ENCODE assay signal across 11 mouse cellular contexts in the genomic region with DNA sequence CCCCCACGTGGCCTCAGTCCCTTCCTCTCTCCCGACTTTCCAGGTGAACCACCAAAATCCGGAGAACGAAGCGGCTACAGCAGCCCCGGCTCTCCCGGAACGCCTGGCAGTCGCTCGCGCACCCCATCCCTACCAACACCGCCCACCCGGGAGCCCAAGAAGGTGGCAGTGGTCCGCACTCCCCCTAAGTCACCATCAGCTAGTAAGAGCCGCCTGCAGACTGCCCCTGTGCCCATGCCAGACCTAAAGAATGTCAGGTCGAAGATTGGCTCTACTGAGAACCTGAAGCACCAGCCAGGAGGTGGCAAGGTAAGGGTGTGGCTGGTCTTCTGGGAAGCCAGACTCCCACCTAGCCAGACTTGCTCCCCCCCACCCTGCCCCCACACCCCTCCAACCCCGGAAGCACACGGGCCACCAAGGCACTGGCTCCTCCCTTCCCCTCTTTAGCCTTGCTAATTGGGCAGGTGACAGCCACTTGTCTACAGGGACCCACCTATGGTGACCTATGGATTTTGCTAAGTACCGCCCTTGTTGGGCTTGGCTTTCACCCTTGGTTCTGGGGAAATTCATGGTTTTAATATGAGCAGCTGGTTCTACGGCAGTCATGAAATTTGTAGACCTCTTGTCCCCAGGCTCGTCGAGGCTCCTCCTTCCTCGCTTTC.
A peak's percentile ranks its signal among the peaks of the same experiment; 100 is the strongest.
DNase-seq lines count a peak whose midpoint lies in the region; ATAC-seq and TF ChIP-seq lines count a peak whose summit lies in the region.
"Had no signal": no experiment of that assay in that cellular context is flagged by ENCODE, and none has a peak within 500 bp of the region (broad histone marks: within the 10 kb centered on the region; RNA-seq: fewer than 3 reads in every experiment).

No protein-coding gene starts in this region.

- no peaks in the 10 kb centered on the region for H3K79me2 ChIP-seq in MEL (ENCODE audit: control insufficient read depth, insufficient read depth, low read length, poor library complexity)

- no peak overlapping the region for H3K9ac ChIP-seq in hindbrain, embryonic 16.5 days (ENCODE audit: low read depth, low read length)
- no peak overlapping the region for H3K9ac ChIP-seq in MEL (ENCODE audit: control insufficient read depth, low read depth, low read length, poor library complexity, severe bottlenecking)
- no peak overlapping the region for H3K9ac ChIP-seq in intestine, embryonic 14.5 days (ENCODE audit: low read length)
- no peak overlapping the region for H3K9ac ChIP-seq in lung, postnatal 0 days (replicated peaks; ENCODE audit: low read depth)
- H3K9ac ChIP-seq: midbrain, embryonic 12.5 days had no signal

- no peak for TF ChIP-seq RAD21 in MEL (IDR thresholded peaks at IDR 0.05; ENCODE audit: low read depth, low read length)

- TF ChIP-seq CTCF in MEL (IDR thresholded peaks at IDR 0.05 in 2 of 3, conservative IDR thresholded peaks at IDR 0.05 in 1 of 3; ENCODE audit: control insufficient read depth in 1 of 3, insufficient read depth in 1 of 3, low read depth in 2 of 3, low read length in 3 of 3, poor library complexity in 1 of 3, severe bottlenecking in 1 of 3), result no peak
- no peak for TF ChIP-seq CTCF in lung, postnatal 0 days (IDR thresholded peaks at IDR 0.05)

- ATAC-seq in hindbrain, embryonic 16.5 days, result no peak
- ATAC-seq in intestine, embryonic 14.5 days (replicated peaks; ENCODE audit: low FRiP score, low TSS enrichment, low read depth), result peak; percentile 61
- ATAC-seq in lung, postnatal 0 days, result peak; percentile 90
- ATAC-seq: inflammation-experienced regulatory T-cells, adult 6 months had no signal

- no peaks in the 10 kb centered on the region for H3K36me3 ChIP-seq in hindbrain, embryonic 10.5 days
- H3K36me3 ChIP-seq in hindbrain, embryonic 16.5 days (ENCODE audit: control insufficient read depth, insufficient read depth, low read length), result peaks cover 27% of the 10 kb centered on the region
- H3K36me3 ChIP-seq in MEL (ENCODE audit: control insufficient read depth in 1 of 2, insufficient read depth in 2 of 2, low read length in 2 of 2), result peaks cover 0 to 7% of the 10 kb centered on the region in 2 experiments; a peak in 2 of 4 replicates
- H3K36me3 ChIP-seq in intestine, embryonic 14.5 days (ENCODE audit: control insufficient read depth, insufficient read depth, low read length), result no peaks in the 10 kb centered on the region
- no peaks in the 10 kb centered on the region for H3K36me3 ChIP-seq in lung, postnatal 0 days (ENCODE audit: insufficient read depth, low read length)

- H3K27ac ChIP-seq in hindbrain, embryonic 10.5 days, result no peak overlapping the region
- H3K27ac ChIP-seq in hindbrain, embryonic 16.5 days (ENCODE audit: low read depth, low read length), result no peak overlapping the region
- no peak overlapping the region for H3K27ac ChIP-seq in MEL (ENCODE audit: control insufficient read depth, low read depth, low read length)
- H3K27ac ChIP-seq in intestine, embryonic 14.5 days (ENCODE audit: low read depth), result no peak overlapping the region
- H3K27ac ChIP-seq in lung, postnatal 0 days (ENCODE audit: low read length), result no peak overlapping the region
- H3K27ac ChIP-seq: midbrain, embryonic 12.5 days had no signal

- no peak for TF ChIP-seq EP300 in MEL (IDR thresholded peaks at IDR 0.05; ENCODE audit: low read depth in 1 of 2, low read length in 2 of 2)
- no peak for TF ChIP-seq EP300 in lung, postnatal 0 days (IDR thresholded peaks at IDR 0.05)

- H3K9me3 ChIP-seq in hindbrain, embryonic 10.5 days, result no peaks in the 10 kb centered on the region
- H3K9me3 ChIP-seq in hindbrain, embryonic 16.5 days (ENCODE audit: control insufficient read depth, low read length), result no peaks in the 10 kb centered on the region
- no peaks in the 10 kb centered on the region for H3K9me3 ChIP-seq in MEL (replicated peaks; ENCODE audit: insufficient read depth, low read length)
- H3K9me3 ChIP-seq in intestine, embryonic 14.5 days (ENCODE audit: control insufficient read depth, low read length), result no peaks in the 10 kb centered on the region
- no peaks in the 10 kb centered on the region for H3K9me3 ChIP-seq in lung, postnatal 0 days (ENCODE audit: low read length)
- H3K9me3 ChIP-seq: midbrain, embryonic 12.5 days had no signal

- H3K4me1 ChIP-seq in hindbrain, embryonic 10.5 days (replicated peaks), result peaks cover 4% of the 10 kb centered on the region; the same call in 1 of the 2 replicates
- H3K4me1 ChIP-seq in hindbrain, embryonic 16.5 days (ENCODE audit: control insufficient read depth, insufficient read depth, low read depth, low read length), result no peaks in the 10 kb centered on the region
- peaks cover 3 to 20% of the 10 kb centered on the region in 2 experiments; a peak in 3 of 4 replicates for H3K4me1 ChIP-seq in MEL (ENCODE audit: control insufficient read depth in 1 of 2, insufficient read depth in 2 of 2, low read length in 2 of 2)
- no peaks in the 10 kb centered on the region for H3K4me1 ChIP-seq in intestine, embryonic 14.5 days (replicated peaks; ENCODE audit: control insufficient read depth, insufficient read depth, low read length)
- no peaks in the 10 kb centered on the region for H3K4me1 ChIP-seq in lung, postnatal 0 days (ENCODE audit: insufficient read depth, low read depth, low read length)
- H3K4me1 ChIP-seq: midbrain, embryonic 12.5 days had no signal

- 22% methylated on average over 23 of the region's 23 CpGs for WGBS in hindbrain, embryonic 10.5 days
- 22% methylated on average over 23 of the region's 23 CpGs for WGBS in hindbrain, embryonic 16.5 days
- WGBS in intestine, embryonic 14.5 days, result 12% methylated on average over 23 of the region's 23 CpGs
- 8% methylated on average over 23 of the region's 23 CpGs for WGBS in lung, postnatal 0 days

- peak overlapping the region; percentile 25; the same call in 1 of the 2 replicates for H3K4me3 ChIP-seq in hindbrain, embryonic 10.5 days
- H3K4me3 ChIP-seq in hindbrain, embryonic 16.5 days (ENCODE audit: low read length), result no peak overlapping the region
- H3K4me3 ChIP-seq in MEL (ENCODE audit: control insufficient read depth in 1 of 2, insufficient read depth in 1 of 2, low read depth in 2 of 2, low read length in 2 of 2), result no peak overlapping the region
- H3K4me3 ChIP-seq in intestine, embryonic 14.5 days (ENCODE audit: low read depth, low read length), result peak overlapping the region; percentile 15; the same call in 1 of the 2 replicates
- H3K4me3 ChIP-seq in lung, postnatal 0 days (ENCODE audit: low read depth, low read length), result peak overlapping the region; percentile 17; the same call in 1 of the 2 replicates
- H3K4me3 ChIP-seq: midbrain, embryonic 12.5 days had no signal

- TF ChIP-seq POLR2A in MEL (IDR thresholded peaks at IDR 0.05; ENCODE audit: control insufficient read depth in 1 of 2, insufficient read depth in 1 of 2, low read depth in 1 of 2, low read length in 2 of 2, poor library complexity in 1 of 2), result no peak

- no peak for DNase-seq in hindbrain, embryonic 10.5 days (ENCODE audit: low spot score)
- DNase-seq in MEL (ENCODE audit: low read depth, low spot score), result peak; percentile 36
- no peak for DNase-seq in intestine, embryonic 14.5 days (ENCODE audit: low spot score)
- DNase-seq in lung, postnatal 0 days (ENCODE audit: low spot score), result peak; percentile 79
- no peak for DNase-seq in urinary bladder, postnatal 36 days (ENCODE audit: low spot score in 2 of 2)
- no peak for DNase-seq in urinary bladder, adult 2 months (ENCODE audit: low spot score)
- DNase-seq in right cerebral cortex, postnatal 25 days, result no peak
- DNase-seq: cerebellum, adult 11 months had no signal

- H3K27me3 ChIP-seq in hindbrain, embryonic 10.5 days (ENCODE audit: insufficient read depth, poor library complexity, severe bottlenecking), result peaks cover 29% of the 10 kb centered on the region
- no peaks in the 10 kb centered on the region for H3K27me3 ChIP-seq in hindbrain, embryonic 16.5 days (replicated peaks; ENCODE audit: control insufficient read depth, insufficient read depth, low read length)
- H3K27me3 ChIP-seq in MEL (ENCODE audit: control insufficient read depth in 1 of 2, insufficient read depth in 2 of 2, low read length in 2 of 2), result no peaks in the 10 kb centered on the region
- H3K27me3 ChIP-seq in intestine, embryonic 14.5 days (replicated peaks; ENCODE audit: control insufficient read depth, insufficient read depth, low read length), result 0 out of 2 replicates have a peak, but pooled peaks cover 11% of the 10 kb centered on the region
- no peaks in the 10 kb centered on the region for H3K27me3 ChIP-seq in lung, postnatal 0 days (replicated peaks; ENCODE audit: insufficient read depth, low read length)

- H3K4me2 ChIP-seq in hindbrain, embryonic 16.5 days (ENCODE audit: low read length), result no peak overlapping the region
- peak overlapping the region; percentile 37 for H3K4me2 ChIP-seq in intestine, embryonic 14.5 days (ENCODE audit: low read length)
- peak overlapping the region; percentile 52 for H3K4me2 ChIP-seq in lung, postnatal 0 days (replicated peaks; ENCODE audit: low read depth, low read length)
- H3K4me2 ChIP-seq: midbrain, embryonic 12.5 days had no signal

TF ChIP-seq in MEL, 35 proteins besides CTCF, POLR2A, EP300 and RAD21:
- TF ChIP-seq ZKSCAN1 (IDR thresholded peaks at IDR 0.05; ENCODE audit: low read depth, low read length) (no peak), POLR2AphosphoS2 (IDR thresholded peaks at IDR 0.05; ENCODE audit: low read length) (no peak), UBTF (IDR thresholded peaks at IDR 0.05; ENCODE audit: borderline replicate concordance, insufficient read depth, low read depth, low read length) (no peak), ZMIZ1 (IDR thresholded peaks at IDR 0.05; ENCODE audit: low read depth, low read length) (no peak), TCF12 (IDR thresholded peaks at IDR 0.05; ENCODE audit: low read depth, low read length) (no peak), NRF1 (IDR thresholded peaks at IDR 0.05; ENCODE audit: insufficient read depth, low read depth, low read length, poor library complexity, severe bottlenecking) (no peak), USF2 (IDR thresholded peaks at IDR 0.05; ENCODE audit: borderline replicate concordance in 1 of 2, insufficient read depth in 1 of 2, low read depth in 1 of 2, low read length in 2 of 2) (no peak), ZNF384 (IDR thresholded peaks at IDR 0.05; ENCODE audit: low read depth, low read length) (no peak), RCOR1 (IDR thresholded peaks at IDR 0.05; ENCODE audit: low read depth, low read length) (no peak)

Comparison
In these comparisons a context has a peak if more than half of its experiments do, and no peak if none do; other contexts are left out.
1. H3K4me3 ChIP-seq: peak in hindbrain, embryonic 10.5 days (single experiment), intestine, embryonic 14.5 days (single experiment) and lung, postnatal 0 days (single experiment); none in hindbrain, embryonic 16.5 days (single experiment) and MEL (0 of 2).
2. DNase-seq: peak in MEL (single experiment) and lung, postnatal 0 days (single experiment); none in hindbrain, embryonic 10.5 days (single experiment), intestine, embryonic 14.5 days (single experiment), urinary bladder, postnatal 36 days (0 of 2), urinary bladder, adult 2 months (single experiment) and right cerebral cortex, postnatal 25 days (single experiment).